Mouse (Mus musculus): ENCODE results near the gene Npr1. TPM values are rescaled to one million over a fixed set of nuclear protein-coding genes. Genes with fewer than 3 reads are reported as not detected.

Npr1 gene
- polyA plus RNA-seq, 1 experiment, result 0.15 TPM

DNA sequence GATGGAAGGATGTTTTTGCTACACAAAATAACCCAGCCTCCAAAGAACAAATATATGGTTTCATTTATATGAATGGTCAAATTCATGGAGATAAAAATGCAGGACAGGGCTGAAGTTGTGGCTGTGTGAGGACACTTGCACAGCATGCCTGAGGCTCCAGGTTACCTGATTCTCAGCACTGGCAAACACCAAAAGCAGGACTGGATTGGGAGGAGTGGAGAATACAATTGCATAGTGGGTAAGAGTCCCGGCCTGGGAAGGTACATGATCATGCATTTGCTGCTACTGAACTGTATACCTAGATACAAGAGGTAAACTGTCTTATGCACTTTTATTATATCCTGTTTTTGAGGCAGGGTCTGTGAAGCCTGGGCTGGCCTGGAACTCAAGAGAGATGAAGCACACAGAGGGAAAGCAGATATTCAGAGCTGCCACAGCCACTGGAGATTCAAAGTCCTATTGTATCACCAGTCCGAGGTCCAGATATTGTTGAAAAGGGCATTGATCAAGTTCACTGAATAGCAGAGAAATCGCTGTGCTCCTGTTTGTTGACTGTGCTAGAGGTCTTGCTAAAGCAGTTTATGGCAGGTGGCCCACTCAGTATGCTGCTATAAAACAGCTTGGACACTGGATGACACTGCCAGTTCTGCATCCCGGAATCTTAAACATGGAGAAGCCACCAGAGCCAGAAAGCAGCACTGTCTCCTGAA lies 28.3 kb upstream of the Npr1 start:
- no peak for TF ChIP-seq GATA1 (IDR thresholded peaks at IDR 0.05; ENCODE audit: low read length)

DNA sequence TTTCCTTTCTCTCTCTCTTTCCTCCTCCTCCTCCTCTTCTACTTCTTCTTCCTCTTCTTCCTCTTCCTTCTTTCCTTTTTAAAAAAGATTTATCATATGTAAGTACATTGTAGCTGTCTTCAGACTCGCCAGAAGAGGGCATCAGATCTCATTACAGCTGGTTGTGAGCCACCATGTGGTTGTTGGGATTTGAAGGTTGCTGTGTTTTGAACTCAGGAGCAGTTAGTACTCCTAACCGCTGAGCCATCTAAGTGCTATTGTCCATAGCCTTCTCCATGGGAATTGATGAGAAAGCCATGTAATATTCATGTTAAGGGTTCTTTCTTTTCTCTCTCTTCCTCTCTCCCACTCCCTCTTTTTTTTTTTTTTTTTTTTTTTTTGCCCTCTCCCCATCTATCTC lies 25.7 kb upstream of the Npr1 start:
- TF ChIP-seq GATA1 (IDR thresholded peaks at IDR 0.05; ENCODE audit: low read length), result no peak

DNA sequence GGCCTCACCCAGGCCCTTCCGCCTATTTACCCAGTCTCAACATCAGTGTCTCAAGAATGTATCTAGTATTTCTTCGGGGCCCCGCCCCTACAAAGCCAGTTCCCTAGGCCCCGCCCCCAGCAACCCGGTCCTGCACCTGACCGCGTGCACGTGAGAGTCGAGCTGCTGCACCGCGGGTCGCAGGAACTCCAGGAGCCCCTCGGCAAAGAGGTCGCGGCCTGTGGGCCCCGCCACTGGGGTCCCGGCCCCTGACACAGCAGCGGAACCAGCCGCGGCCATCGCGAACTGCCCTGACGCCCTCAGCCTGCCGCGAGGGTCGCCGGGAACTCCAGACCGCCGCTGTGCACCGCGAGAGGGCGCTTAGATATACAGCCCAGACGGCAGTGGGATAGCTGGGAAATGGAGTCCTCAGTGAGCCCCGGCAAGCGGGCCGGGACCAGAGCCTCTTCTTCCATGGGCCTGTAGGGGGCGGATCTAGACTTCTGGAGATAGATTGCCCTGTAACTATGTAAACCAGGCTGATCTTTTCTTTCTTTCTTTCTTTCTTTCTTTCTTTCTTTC lies 25.1 kb upstream of the Npr1 start, which contains the start of gene Snapin:
TSS of gene Snapin (minus strand) at position 338 of the 561 bp plus-strand sequence.
- TF ChIP-seq GATA1 (IDR thresholded peaks at IDR 0.05; ENCODE audit: low read length), result no peak

DNA sequence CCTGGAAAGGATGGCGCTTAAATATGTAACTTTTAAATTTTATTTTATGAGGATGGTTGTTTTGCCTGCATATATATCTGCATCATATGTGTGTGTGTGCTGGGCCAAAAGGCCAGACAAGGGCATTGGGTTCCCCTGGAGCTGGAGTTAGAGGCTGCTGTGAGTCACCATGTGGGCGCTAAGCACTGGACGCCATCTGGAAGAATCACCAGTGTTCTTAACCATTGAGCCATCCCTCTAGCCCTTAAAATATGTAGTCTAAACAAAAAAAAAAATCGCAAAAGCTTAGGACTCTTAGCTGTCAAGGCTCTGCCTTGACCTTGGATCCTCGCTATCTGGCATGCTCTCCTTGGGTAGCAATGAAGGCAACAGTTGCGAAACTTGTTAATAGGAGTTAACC lies 22.9 kb upstream of the Npr1 start:
- TF ChIP-seq GATA1 (IDR thresholded peaks at IDR 0.05; ENCODE audit: low read length), result no peak

DNA sequence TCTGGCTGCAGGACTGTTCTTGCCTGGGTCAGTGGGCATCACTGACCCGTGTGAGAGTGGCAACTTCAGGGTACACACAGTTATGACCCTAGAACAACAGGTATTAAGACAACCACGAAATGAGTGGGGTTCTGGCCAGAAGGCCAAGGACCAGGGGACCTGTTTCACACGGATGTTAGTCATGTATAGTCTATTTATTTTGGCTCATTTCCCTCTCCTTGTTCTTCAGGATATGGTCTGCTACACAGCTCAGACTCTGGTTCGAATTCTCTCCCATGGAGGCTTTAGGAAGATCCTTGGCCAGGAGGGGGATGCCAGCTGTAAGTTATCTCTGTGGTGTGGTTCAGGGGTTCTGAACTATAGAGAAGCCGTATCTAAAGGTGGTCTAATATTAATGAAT lies 21.3 kb upstream of the Npr1 start:
- TF ChIP-seq GATA1 (IDR thresholded peaks at IDR 0.05; ENCODE audit: low read length), result no peak

DNA sequence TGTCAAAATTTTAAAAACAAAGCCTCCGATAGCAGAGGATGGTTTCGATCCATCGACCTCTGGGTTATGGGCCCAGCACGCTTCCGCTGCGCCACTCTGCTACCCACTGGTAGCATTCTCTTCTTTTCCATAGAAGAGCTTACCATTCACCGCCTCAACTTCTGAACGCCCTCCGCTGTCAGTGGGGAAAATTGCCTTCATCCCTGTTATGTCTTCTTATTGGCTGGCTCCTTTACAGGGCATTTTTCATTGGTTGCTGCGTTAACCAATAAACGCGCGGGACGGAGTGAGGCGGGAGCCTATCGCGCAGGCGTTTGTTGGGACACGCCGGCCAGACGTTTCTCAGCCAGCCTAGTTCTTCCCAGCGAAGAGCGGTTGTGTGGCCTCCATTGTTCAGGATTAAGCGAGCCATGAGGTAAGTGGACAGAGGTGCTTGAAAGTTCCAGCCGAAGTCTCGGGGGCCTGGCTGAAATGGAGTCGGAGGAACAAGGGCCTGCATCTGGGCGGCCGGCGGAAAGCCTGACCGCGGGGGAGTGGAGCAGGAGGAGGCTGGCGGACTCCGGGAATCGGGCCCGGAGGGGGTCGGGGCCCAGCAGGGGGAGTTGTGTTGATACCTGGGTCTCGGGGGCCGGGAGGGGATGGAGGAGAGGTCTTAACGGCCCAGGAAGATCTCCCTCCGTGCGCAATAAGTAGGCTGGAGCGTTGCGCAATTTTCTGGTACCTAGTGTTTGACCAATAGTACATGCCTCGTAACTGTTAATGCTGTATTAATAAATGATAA lies 10.4 kb upstream of the Npr1 start, which contains the start of gene Ilf2:
TSS of gene Ilf2 (plus strand) at position 296 of the 781 bp plus-strand sequence.
- no peak for TF ChIP-seq GATA1 (IDR thresholded peaks at IDR 0.05; ENCODE audit: low read length)

DNA sequence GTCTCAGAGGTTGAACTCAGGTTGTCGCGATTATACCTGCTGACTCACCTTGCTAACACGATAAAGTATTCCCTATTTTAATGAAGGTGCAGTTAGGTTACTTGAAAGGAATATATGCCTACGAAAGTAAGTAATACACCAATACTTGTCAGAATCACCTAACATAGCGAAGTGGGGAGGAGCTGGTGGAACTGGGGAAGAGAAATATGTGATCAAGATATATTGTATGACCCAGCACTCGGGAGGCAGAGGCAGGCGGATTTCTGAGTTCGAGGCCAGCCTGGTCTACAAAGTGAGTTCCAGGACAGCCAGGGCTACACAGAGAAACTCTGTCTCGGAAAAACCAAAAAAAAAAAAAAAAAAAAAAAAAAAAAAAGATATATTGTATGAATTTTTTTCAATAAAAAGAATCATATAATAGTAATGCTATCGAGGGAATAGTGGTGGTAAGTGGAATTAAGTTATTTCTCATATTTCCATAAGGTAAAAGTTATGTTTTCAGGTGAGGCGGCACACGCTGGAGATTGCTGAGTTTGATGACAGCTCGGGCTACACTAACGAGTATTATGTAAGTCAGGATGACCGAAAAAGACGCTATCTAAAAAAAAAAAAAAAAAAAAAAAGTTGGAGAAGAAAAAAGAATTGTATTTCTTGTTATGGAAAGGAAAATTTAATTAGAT lies 9.6 kb upstream of the Npr1 start:
- TF ChIP-seq GATA1 (IDR thresholded peaks at IDR 0.05; ENCODE audit: low read length), result no peak

DNA sequence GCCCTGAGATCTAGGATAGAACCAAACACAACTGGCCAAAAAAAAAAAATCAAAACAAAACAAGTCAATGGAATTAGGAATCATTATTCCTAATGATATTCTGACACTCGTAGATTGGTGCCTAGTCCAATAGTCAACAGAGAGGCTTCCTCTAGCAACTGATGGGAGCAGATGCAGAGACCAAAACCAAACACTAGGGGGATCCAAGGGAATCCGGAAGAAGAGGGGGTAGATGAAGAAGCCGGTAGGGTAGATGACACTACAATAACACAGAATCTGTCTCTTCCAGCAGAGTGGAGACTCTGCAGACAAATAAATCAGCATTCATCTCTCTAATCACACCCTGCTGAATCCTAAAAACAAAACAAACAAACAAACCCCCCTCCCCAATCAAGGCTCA lies 6.5 kb upstream of the Npr1 start:
- no peak for TF ChIP-seq GATA1 (IDR thresholded peaks at IDR 0.05; ENCODE audit: low read length)

DNA sequence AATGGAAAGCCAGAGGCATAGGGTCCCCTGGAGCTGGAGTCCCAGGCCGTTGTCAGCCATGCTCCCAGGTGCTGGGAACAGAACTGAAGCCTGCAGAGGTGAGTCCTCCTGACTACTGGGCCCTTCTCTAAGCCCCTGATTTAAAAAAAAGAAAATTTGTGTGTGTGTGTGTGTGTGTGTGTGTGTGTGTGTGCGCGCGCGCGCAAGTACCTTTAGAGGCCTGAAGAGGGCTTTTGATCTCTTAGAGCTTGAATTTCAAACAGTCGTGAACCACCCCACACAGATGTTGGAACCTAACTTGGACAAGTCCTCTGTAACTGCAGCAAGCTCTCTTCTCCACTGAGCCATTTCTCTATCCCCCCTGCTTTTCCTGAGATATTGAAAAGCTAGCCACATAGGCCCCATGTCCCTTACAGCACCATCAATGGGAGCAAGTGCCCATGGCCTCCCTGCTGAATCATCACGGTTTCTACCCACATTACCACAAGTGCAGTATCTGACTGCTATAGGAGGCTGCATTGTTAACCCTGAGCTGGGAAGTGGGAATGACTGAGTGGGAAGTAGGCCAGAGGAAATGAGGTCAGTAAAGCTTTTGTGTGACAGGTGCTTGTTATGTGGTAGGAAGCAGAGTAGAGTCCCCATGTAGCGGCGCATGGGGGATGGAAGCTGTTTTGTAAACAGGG lies 2.1 kb upstream of the Npr1 start:
- no peak for TF ChIP-seq GATA1 (IDR thresholded peaks at IDR 0.05; ENCODE audit: low read length)

DNA sequence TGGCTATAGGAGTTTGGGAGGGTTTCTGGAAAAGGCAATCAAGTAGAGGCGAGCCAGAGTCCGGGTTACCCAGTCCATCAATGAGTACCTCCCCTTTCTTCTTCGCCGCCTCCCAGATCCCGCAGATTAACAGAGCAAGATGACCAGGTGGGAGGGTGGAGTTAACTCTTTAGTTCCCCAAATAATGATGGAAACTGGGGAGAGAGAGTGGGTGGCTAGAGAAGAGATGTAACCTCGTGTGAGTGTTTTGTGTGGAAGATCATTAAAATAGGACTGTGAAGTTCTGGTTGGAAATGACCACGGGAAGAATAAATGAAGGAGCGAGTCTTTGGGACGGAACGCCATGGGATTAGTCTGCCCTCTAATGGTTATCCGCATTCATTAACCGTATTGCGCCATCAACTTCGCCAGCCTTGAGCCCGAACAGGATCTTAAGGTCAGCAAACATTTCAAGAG lies 673 bp upstream of the Npr1 start:
- TF ChIP-seq GATA1 (IDR thresholded peaks at IDR 0.05; ENCODE audit: low read length), result no peak

DNA sequence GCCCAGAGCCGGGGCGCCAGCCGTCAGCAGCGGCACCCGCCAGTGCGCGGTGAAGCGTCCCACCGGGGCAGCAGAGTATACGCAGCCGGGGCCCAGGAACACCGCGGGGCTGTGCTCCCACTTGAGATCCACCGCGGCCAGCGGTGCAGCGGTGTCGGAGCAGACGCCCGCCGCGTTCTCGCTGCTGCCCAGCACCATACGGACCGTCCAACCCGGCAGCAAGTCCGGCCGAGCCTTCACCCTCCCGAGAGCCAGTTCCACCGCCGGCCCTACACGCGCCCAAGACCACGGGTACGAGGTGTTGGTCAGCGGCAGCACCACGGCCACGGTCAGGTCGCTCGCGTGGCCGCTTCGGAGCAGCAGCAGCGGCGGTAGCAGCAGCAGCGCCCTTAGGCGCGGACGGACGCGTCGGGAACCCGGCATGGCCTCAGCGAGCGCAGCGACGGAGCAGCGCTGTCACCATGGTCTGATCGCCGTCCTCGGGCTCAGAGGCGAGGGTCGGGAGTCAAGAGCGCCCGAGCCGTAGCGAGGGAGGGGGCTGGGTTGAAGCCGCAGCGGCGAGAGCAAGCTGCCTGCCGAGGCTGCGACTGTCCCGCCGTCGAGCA lies 483 bp downstream of the Npr1 start:
- TF ChIP-seq GATA1 (IDR thresholded peaks at IDR 0.05; ENCODE audit: low read length), result no peak

DNA sequence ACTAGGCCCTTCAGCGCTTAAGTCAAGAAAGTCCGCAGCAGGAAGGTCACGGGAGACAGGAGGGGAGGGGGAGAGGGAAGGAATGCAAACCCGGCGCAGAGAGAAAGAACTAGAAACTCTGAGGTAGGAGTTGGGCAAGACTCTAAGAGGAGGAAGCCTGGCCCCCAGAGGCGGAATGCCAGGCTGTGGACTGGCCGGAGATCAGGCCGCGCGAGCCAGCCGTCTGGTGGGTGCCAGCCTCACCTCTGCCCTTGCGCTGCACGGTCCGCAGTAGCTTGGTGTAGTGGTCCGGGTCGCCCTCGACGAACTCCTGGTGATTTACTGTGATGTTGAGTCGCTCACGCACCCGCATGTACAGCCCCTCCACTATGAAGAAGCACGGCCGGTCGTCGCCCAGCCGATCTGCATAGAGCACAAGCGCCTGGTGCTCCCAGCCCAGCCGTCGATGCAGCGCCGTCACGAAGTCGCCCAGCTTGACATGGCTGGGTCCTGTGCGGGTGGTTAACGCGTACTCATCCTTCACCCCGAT lies 1.1 kb downstream of the Npr1 start:
- no peak for TF ChIP-seq GATA1 (IDR thresholded peaks at IDR 0.05; ENCODE audit: low read length)

DNA sequence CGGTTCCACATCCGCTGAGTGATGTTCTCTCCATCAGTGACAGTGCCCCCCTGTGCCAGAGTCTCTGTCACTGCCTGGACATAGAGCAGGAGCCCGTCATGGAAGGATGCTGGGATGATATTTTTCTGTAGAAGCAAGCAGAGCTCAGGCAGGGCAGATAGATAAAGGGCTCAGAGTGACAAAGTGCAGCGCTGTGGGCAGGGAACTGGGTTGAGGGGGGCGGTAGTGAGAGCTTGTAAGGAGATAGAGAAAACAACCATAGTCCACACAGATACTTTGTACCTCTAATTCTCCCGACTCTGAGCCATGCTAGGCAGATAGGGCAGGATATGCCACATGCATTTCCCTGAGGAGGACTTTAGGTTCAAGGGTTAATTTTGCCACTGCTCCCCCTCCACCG lies 3.1 kb downstream of the Npr1 start:
- TF ChIP-seq GATA1 (IDR thresholded peaks at IDR 0.05; ENCODE audit: low read length), result no peak

DNA sequence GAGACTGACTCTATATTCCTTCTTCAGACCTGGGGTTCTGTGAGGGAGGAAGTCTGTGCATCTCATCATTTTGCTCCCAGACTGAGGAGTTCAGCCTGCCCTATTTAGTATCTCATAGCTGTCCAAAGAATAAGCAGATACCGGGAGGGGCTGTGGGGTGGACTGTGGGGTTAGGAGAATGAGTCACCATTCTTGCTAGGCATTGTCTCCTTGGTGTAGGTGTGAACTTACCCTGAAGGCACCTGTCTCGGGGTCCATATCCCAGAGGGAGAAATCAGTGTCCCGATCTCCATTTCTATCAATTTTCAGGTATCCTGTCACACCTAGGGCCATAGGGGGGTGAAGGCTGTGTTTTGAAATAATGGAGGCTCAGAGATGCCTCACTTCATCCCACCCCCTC lies 3.7 kb downstream of the Npr1 start:
- TF ChIP-seq GATA1 (IDR thresholded peaks at IDR 0.05; ENCODE audit: low read length), result no peak

DNA sequence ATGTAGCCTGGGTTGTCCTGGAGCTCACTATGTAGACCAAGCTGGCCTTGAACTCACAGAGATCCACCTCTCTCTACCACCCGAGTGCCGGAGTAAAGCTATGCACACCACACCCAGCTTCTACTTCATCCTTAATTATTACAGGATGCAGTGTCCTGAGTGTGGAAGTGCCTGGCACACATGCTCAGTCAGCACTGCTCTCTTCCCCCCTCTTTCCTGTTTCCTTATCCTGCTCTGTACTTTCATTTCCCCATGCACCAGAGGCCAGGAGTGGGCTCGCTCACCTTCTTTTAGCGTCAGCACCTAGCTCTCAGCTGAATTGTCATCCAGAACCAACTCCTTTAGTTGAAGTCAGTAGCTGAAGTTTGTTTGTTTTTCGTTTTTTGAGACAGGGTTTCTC lies 5.4 kb downstream of the Npr1 start:
- TF ChIP-seq GATA1 (IDR thresholded peaks at IDR 0.05; ENCODE audit: low read length), result no peak

Measured in G1E-ER4 (cell line).